Comparison of ENCODE assay signal across 8 mouse cellular contexts in the genomic region with DNA sequence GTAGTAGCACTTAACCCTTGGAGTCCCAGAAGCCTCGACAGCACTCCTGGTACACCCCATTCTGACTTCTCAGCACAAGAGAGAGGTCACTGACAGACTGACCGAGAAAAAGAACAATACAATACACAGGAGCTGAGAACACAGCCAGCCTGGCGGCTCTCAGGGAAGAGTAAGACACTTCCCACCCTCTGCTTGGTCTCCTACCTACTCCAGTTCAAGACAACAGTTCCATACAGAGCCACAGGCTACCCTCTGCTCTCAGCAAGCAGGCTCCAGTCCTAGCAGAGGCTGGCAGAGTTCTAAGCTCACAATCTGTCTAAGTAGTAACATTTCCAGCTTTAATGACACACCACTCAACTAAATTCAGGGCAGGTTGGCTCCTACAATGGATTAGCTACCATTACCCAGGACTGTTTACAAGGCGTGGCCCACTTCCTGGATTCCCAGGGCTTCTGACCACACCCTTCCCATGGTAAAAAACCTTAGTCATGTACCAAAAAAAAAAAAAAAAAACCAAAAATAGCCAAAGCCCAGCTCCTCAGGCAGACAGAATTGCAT. TPM values are rescaled to one million over a fixed set of nuclear protein-coding genes. Genes with fewer than 3 reads are reported as not detected.
DNase-seq lines count a peak whose midpoint lies in the region; ATAC-seq lines count a peak whose summit lies in the region.

No protein-coding gene starts in this region.

- H3K27ac ChIP-seq in stomach, embryonic 16.5 days (ENCODE audit: low read length) = peak overlapping the region; percentile 98

- DNase-seq in adrenal gland, adult (ENCODE audit: inconsistent age in 2 of 2, low spot score in 1 of 2) = peak; percentile 36 to 81
- no peak for DNase-seq in adrenal gland, postnatal 25 days
- peak; percentile 57 for DNase-seq in 3134 (ENCODE audit: extremely low read depth, insufficient read length, low spot score)
- peak; percentile 73 for DNase-seq in c-Kit-negative CD71-positive TER-119-positive erythroid progenitor cells, embryonic 14.5 days (ENCODE audit: low read depth, low spot score)
- peak; percentile 61 to 71 for DNase-seq in kidney, postnatal 36 days
- no peak for DNase-seq in left cerebral cortex, postnatal 14 days (ENCODE audit: low spot score in 2 of 2)
- no peak for DNase-seq in layer of hippocampus, adult 18-20 months (ENCODE audit: low spot score in 2 of 2)

- no peaks in the 10 kb centered on the region; the same call in 1 of the 2 replicates for H3K36me3 ChIP-seq in stomach, embryonic 16.5 days (ENCODE audit: control insufficient read depth, insufficient read depth, low read length)

- peaks cover 34% of the 10 kb centered on the region for H3K4me1 ChIP-seq in stomach, embryonic 16.5 days (ENCODE audit: control insufficient read depth, insufficient read depth, low read length)

- no peaks in the 10 kb centered on the region for H3K9me3 ChIP-seq in stomach, embryonic 16.5 days (replicated peaks; ENCODE audit: control insufficient read depth, low read length)

- no peaks in the 10 kb centered on the region for H3K27me3 ChIP-seq in stomach, embryonic 16.5 days (ENCODE audit: control insufficient read depth, insufficient read depth, low read length)

- WGBS in stomach, embryonic 16.5 days = 52% methylated on average over 4 of the region's 4 CpGs

- H3K9ac ChIP-seq in stomach, embryonic 16.5 days (ENCODE audit: low read length) = 0 out of 2 replicates have a peak overlapping the region, but pooled peaks have one; percentile 1

- H3K4me2 ChIP-seq in stomach, embryonic 16.5 days (ENCODE audit: low read depth, low read length) = peak overlapping the region; percentile 80

- no peak for ATAC-seq in stomach, embryonic 16.5 days (ENCODE audit: insufficient read depth, low FRiP score)

- H3K4me3 ChIP-seq in stomach, embryonic 16.5 days (replicated peaks; ENCODE audit: low read length) = peak overlapping the region; percentile 51

- intact Hi-C loops in left cerebral cortex, postnatal 14 days (cut with DNase I) = no loop called here

RNA-seq across cellular contexts. Expression of a gene that starts 33.6 kb away (rescaled TPM):
- 40.4 and 63.3 TPM in 2 replicates for total RNA-seq in adrenal gland, postnatal 25 days (2021)
- polyA plus RNA-seq in stomach, embryonic 16.5 days (2015; fragmentation: Nextera tagmentation; extraction: Ambion mirVana) = 27.4 and 29.5 TPM in 2 replicates
- total RNA-seq in left cerebral cortex, postnatal 14 days (2021) = 10 to 100 TPM; 11.1 to 12.1 TPM
- total RNA-seq in layer of hippocampus, adult 18-20 months (2021) = 10 to 100 TPM; 12.7 to 13.0 TPM

RNA-seq across cellular contexts. Expression of a gene that starts 36.1 kb away (rescaled TPM):
- total RNA-seq in adrenal gland, postnatal 25 days (2021) = 39.1 and 39.7 TPM in 2 replicates
- polyA plus RNA-seq in stomach, embryonic 16.5 days (2015; fragmentation: Nextera tagmentation; extraction: Ambion mirVana) = 5.1 and 5.5 TPM in 2 replicates
- total RNA-seq in left cerebral cortex, postnatal 14 days (2021) = 1 to 10 TPM; 2.8 to 3.0 TPM
- 1 to 10 TPM; 2.9 to 3.2 TPM for total RNA-seq in layer of hippocampus, adult 18-20 months (2021)

RNA-seq across cellular contexts. Expression of a gene that starts 52.5 kb away (rescaled TPM):
- 1.3 and 2.0 TPM in 2 replicates for total RNA-seq in adrenal gland, postnatal 25 days (2021)
- 1.7 and 1.8 TPM in 2 replicates for polyA plus RNA-seq in stomach, embryonic 16.5 days (2015; fragmentation: Nextera tagmentation; extraction: Ambion mirVana)
- total RNA-seq in left cerebral cortex, postnatal 14 days (2021) = 1 to 10 TPM; 5.6 to 5.9 TPM
- 1 to 10 TPM; 2.5 TPM for total RNA-seq in layer of hippocampus, adult 18-20 months (2021)

Comparison
In these comparisons a context has a peak if more than half of its experiments do, and no peak if none do; other contexts are left out.
1. DNase-seq: peak in adrenal gland, adult (2 of 2), 3134 (single experiment), c-Kit-negative CD71-positive TER-119-positive erythroid progenitor cells, embryonic 14.5 days (single experiment) and kidney, postnatal 36 days (2 of 2); none in adrenal gland, postnatal 25 days (single experiment), left cerebral cortex, postnatal 14 days (0 of 2) and layer of hippocampus, adult 18-20 months (0 of 2).